Mouse (Mus musculus): ENCODE data around the gene Rhox2b.
"Not testable (repeated sequence)": the region's sequence is repeated elsewhere in the genome, so short reads cannot be mapped to it uniquely, and the experiment has no call there.

Gene Rhox2b

GRCm38 (mm10) chrX:37411767-37412166 is at the start of gene Rhox2b:
Gene Rhox2b, plus strand, starts transcription at chrX:37412067.
- not testable (repeated sequence) for DNase-seq (ENCODE audit: low spot score in 2 of 2)

- DNase-seq (ENCODE audit: low spot score in 2 of 2): not testable (repeated sequence)
Measured at GRCm38 (mm10) chrX:37379728-37380127, 32.1 kb upstream of the Rhox2b start, which contains the start of gene Rhox3a2. Gene Rhox3a2, plus strand, starts transcription at chrX:37380028.

- DNase-seq (ENCODE audit: low spot score in 2 of 2): not testable (repeated sequence)
Measured at GRCm38 (mm10) chrX:37390548-37390947, 21.3 kb upstream of the Rhox2b start, which contains the start of gene Rhox4a2. Gene Rhox4a2, plus strand, starts transcription at chrX:37390848.

- DNase-seq (ENCODE audit: low spot score in 2 of 2): not testable (repeated sequence)
Measured at GRCm38 (mm10) chrX:37432194-37432593, 20.3 kb downstream of the Rhox2b start, which contains the start of gene Rhox4b. Gene Rhox4b, plus strand, starts transcription at chrX:37432494.

- DNase-seq (ENCODE audit: low spot score in 2 of 2): not testable (repeated sequence)
Measured at GRCm38 (mm10) chrX:37453380-37453779, 41.5 kb downstream of the Rhox2b start, which contains the start of gene Rhox2c. Gene Rhox2c, plus strand, starts transcription at chrX:37453680.

GRCm38 (mm10) chrX:37458285-37458684 is 46.4 kb downstream of the Rhox2b start, which contains the start of gene Rhox3c:
Gene Rhox3c, plus strand, starts transcription at chrX:37458585.
- DNase-seq (ENCODE audit: low spot score in 2 of 2): not testable (repeated sequence)

Measured in frontal cortex, postnatal 25 days (tissue).